Mouse (Mus musculus) frontal cortex, postnatal 36 days (tissue): ENCODE results near the gene Armh1.

Experiments used
- DNase-seq, 2 experiments: peaks; one replicate each; pipeline ENCODE4 v3.0.0; 2022; ENCODE audit warnings: low spot score in 2 of 2

Armh1 gene

GRCm38 (mm10) chr4:117251801-117252316 lies at the start of gene Armh1, which contains the start of gene Tmem53:
Gene Armh1, minus strand, starts transcription at chr4:117252125.
Gene Tmem53, plus strand, starts transcription at chr4:117251951.
- peak; percentile 70 to 76 for DNase-seq

GRCm38 (mm10) chr4:117299921-117300320 lies 48.0 kb upstream of the Armh1 start:
- DNase-seq, result no peak

GRCm38 (mm10) chr4:117297819-117298218 lies 45.9 kb upstream of the Armh1 start:
- no peak for DNase-seq

GRCm38 (mm10) chr4:117296849-117297593 lies 45.1 kb upstream of the Armh1 start:
- DNase-seq, result no peak

GRCm38 (mm10) chr4:117291696-117292095 lies 39.8 kb upstream of the Armh1 start:
- no peak for DNase-seq

GRCm38 (mm10) chr4:117288927-117289801 lies 37.2 kb upstream of the Armh1 start:
- DNase-seq, result peak; percentile 56 to 57

GRCm38 (mm10) chr4:117288277-117288926 lies 36.5 kb upstream of the Armh1 start:
- DNase-seq, result no peak

DNA sequence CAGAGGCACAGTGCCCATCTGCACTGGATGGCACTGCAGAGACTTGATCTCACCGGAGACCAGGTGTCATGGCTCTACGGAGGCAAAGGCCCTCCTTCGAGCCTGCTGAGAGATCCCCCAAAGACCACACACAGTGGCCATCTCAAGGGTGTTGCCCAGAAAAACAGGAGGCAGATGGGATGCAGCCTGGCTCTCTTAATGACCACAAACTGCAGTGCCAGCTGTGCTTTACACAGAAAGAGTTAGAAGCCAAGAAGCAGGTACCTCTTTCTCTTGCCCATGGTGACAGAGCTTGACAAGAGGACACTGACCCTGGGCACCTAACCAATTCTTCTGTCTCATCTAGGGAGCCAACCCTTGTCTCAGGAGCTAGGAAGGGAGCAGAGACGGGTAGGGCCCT lies 32.4 kb upstream of the Armh1 start:
- DNase-seq, result no peak

GRCm38 (mm10) chr4:117283271-117284191 lies 31.6 kb upstream of the Armh1 start:
- no peak for DNase-seq

- no peak for DNase-seq
Observed at GRCm38 (mm10) chr4:117281090-117281845, 29.3 kb upstream of the Armh1 start.

- DNase-seq, result no peak
Observed at GRCm38 (mm10) chr4:117280397-117280930, 28.5 kb upstream of the Armh1 start.

DNA sequence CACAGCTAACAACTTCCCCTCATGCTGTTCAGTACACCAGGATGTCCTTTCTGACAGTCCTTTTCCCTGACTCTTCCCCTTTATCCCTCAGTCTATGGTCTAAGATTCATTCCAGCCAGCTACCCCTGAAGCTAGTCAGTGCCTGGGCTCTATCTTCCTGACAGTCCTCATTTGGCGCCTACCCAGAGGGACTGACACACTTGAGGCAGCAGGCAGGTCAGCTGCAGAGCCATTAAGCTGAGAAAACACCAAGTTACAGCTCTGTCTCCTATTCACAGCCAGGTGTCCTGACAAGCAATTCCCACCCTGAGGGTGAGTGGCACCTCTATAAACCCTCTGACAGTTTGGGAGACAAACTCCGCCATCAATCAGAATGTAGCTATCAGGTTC lies 27.3 kb upstream of the Armh1 start:
- DNase-seq, result no peak

DNA sequence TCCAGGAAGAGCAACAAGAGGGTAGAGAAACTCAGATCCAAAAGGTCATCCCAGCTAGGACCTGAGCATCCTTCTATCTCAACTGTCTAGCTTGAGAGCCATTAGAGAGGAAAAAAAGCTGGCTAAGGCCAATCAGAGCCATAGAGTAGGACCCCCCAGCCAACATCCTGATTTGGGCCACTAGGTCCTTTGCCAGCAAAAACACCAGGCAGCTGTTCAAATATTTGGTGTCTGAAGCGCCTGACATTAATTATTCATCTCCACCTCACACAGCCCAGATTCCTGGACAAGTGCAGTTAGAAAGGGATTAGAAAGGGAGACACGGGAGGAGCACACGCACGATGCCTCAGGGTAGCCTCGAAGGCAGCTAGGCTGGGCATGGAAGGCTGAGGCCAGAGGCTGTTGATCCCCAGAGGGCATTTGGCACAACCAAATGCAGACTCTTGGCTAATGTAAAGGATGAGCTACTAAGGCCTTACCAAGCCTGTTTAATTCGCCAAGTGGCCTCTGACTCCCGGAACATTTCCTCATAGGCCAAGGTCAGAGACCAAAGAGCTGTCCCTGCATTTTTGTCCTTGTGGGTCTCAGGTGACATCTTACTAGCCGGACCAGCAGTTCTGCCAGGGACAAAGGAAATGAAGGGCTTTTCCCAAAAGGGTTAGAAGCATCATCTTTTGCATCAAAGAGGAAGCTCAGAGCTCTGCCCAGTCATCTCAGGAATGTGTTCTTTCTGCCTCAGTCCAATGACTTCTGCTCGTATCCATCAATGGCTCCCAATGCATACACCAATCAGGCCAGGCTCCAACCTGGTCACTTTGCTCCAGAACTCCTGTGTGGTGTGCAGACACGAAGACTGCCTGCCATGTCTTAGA lies 26.7 kb upstream of the Armh1 start:
- DNase-seq, result no peak

DNA sequence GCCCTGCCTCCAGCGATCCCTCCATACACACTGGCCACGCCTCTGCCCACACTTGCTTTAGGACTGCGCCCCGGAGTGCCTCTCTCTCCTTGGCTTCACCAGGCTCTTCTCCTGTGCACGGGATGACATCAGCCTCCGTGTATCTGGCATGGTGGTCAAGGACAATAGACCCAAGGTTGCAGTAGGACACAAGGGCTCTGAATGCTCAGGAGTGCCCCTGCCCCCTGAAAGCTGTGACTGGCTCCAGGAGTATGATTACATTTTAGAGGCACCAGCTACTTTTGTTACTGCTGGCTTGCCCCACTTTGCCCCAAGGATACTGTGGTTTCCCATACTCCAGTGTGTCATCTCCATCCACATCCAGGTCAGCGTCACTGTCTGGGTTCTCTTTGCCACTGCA lies 25.8 kb upstream of the Armh1 start:
- DNase-seq, result no peak

GRCm38 (mm10) chr4:117277021-117277420 lies 25.1 kb upstream of the Armh1 start:
- no peak for DNase-seq

- no peak for DNase-seq
Observed at GRCm38 (mm10) chr4:117276281-117276711, 24.4 kb upstream of the Armh1 start.

DNA sequence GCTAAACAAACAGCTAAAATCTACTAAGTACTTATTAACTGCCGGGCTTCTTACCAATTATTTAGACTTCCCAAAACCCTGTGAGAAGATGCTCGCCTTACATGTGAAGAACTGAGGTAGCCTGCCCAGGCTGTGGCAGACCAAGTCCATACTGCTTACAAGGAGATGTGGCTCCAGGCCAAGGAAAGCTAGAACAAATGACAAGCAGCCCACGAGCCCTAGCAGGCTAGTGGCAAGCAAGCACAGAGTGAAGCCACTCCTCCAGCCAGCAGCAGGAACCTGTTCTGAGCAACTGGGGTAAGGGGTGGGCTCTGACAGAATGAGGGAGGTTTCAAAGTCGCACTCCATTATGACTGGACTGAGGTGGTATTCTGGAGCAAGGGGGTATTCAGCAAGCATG lies 22.8 kb upstream of the Armh1 start:
- no peak for DNase-seq

DNA sequence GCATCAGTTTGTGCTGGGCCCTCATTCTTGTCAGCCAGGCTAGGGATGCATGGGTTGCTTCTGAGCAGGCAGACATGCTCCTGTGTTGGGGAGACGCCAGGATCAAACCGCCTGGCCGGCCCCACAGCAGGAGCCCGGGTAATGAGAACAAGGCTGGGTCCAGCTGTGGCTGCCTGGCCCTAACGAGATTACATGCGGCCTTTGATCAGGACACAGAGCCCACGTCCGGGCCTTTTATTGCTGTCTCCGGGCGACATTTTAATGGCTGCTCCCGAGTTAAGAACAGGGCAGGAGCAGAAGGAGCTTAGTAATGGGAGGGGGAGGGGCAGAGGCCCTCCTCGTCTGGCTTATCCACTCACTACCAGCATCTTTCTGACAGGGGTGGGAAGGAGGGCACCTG lies 20.5 kb upstream of the Armh1 start:
- DNase-seq, result no peak

- peak; percentile 70 to 81 for DNase-seq
Observed at GRCm38 (mm10) chr4:117270278-117270677, 18.4 kb upstream of the Armh1 start.
